Mouse (Mus musculus): Measurements from ENCODE around the gene Oog1.
"Not testable (repeated sequence)": the region's sequence is repeated elsewhere in the genome, so short reads cannot be mapped to it uniquely, and the experiment has no call there.

The Oog1 gene

DNA sequence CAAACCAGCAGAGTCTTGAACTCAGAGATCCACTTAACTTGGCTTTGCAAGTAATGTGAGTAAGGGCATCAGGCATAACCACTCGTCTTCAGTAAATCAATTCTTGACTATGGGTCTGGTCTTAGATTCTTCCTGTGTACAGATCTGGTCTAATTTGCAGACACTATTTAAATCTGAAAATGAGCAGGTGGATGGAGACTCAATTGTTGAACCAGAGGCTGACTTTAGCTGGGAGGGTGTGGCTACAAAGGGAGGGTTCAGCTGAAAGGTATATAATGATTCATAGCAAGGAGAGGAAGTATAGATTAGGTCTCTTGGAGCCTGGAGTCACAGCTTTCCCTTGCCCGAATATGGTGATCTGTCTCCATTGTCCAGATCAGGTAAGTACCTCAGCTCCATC is at the start of gene Oog1:
Oog1 (plus strand) TSS at position 301 of the 400 bp plus-strand sequence.
- not testable (repeated sequence) for DNase-seq

DNA sequence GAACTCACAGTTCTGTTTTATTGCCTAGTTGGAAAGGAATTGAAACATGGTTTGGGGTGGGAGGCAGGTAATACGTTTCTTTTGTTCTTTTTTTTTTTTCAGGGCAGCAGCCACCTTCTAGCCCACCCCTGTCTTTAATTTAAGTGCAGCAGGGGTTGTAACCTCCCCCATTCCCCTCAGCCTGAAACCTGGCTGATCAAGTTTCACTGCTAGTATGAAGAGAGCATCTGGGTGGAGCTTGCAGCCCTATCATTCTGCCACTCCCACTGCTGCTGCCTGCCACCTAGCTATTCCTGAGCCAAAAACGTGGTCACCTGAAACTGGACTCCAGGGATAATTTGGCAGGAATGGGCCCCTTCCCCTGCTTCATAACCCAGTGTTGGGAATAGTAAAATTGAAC is 1.1 kb upstream of the Oog1 start:
- DNase-seq = not testable (repeated sequence)

DNA sequence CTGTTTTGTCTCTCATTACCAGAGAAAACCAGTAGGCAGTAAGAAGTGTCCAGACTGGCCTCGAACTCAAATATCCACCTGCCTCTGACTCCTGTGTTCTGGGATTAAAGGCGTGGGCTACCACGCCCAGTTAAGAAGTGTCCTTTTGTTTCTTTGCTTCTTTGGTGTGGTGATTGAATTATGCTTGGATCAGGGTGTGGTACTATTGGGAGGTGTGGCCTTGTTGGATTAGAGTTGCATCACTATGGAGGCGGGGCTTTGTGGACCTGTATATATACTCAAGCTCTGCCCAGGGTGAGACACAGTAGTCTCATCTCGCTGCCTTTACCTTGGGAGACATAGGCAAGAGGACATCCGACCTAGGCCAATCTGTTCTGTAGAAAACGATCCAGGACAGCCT is 16.1 kb downstream of the Oog1 start, which contains the start of gene Gm4027:
Gm4027 (plus strand) TSS at position 301 of the 400 bp plus-strand sequence.
- DNase-seq = not testable (repeated sequence)

DNA sequence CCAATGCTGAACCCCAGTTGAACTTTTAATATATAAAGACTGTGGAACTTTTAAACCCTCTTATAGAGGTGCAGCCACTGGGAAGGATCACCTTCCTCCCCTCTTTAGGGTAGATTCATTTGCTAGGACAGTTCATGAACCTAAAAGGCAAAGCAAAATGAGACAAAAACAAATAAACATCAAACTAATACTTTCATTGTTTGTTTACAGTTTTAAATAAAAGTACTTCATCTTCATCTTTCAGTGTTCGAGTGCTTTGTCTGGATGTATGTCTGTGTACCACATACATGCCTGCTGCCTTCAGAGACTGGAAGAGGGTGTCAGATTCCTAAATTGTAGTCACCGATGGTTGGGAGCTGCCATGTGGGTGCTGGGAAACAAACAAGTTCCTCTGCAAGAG is 42.0 kb downstream of the Oog1 start, which contains the start of gene Gm16381:
Gm16381 (minus strand) TSS at position 101 of the 400 bp plus-strand sequence.
- DNase-seq = not testable (repeated sequence)

DNA sequence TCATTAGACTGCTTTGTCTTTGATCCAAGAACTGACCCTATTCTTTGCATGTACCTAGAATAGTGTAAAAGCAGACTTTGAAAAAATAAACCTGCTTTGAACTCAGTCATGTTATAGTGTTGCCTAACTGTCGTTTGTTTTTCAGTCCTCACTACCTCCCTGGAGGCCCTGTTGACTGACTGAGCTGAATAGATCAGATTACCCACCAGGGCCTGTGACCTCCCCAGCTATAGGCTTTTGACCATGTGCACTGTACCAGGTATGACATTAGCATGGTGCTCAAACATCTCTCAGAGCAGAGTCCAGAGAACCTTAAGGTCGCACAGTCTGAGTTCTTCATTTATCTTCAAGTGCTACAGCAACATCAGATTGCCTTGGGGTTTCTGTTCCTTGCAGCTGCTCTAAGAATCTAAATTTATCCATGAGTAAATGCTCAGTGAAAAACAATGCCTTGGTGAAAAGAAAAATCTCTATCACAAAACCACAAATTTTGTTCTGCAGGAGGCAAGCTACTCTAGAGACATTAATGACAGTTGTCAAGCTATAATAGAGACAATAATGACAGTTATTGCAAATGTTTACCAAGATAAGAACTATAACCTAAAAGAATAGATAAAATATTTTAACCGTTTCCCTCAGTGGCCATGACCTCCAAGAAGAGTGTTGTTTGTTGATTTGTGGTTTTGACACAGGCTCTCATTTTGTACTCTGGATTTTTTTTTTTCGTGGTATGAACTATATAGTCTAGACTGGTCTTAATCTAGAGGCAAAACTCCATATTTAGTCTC is 50.6 kb downstream of the Oog1 start:
- not testable (repeated sequence) for DNase-seq

All from B cell, adult 2 months (primary cell).